Comparison of ENCODE assay signal across 8 mouse cellular contexts in genomic region chr11:53519207-53520121, GRCm38 (mm10). TPM values are rescaled to one million over a fixed set of nuclear protein-coding genes. Genes with fewer than 3 reads are reported as not detected.
DNase-seq lines count a peak whose midpoint lies in the region; ATAC-seq lines count a peak whose summit lies in the region.

TSS of gene Sept8 (plus strand) at chr11:53519257.

- H3K4me3 ChIP-seq in hindbrain, embryonic 16.5 days (ENCODE audit: low read length), result peak within 1 kb of the TSS; percentile 67

- DNase-seq in layer of hippocampus, adult 11-12 months (ENCODE audit: low spot score), result peak; percentile 67
- DNase-seq in layer of hippocampus, adult 9-10 months (ENCODE audit: low spot score), result no peak
- DNase-seq in gastrocnemius, postnatal 10 days, result peak; percentile 68
- peak; percentile 68 to 74 for DNase-seq in left cerebral cortex, postnatal 25 days (ENCODE audit: low spot score in 2 of 2)
- peak; percentile 81 for DNase-seq in right cerebral cortex, postnatal 25 days

- peak within 1 kb of the TSS; percentile 85 for H3K4me2 ChIP-seq in hindbrain, embryonic 16.5 days (ENCODE audit: low read length)

- 5% methylated on average over 58 of the region's 79 CpGs for WGBS in hindbrain, embryonic 16.5 days

- peak; percentile 7; the same call in 1 of the 2 replicates for ATAC-seq in common myeloid progenitor, adult 5-6 weeks (replicated peaks; ENCODE audit: low read depth, poor library complexity, severe bottlenecking)
- ATAC-seq in hindbrain, embryonic 16.5 days, result peak; percentile 89
- peak; percentile 14 for ATAC-seq in megakaryocyte progenitor cell, adult 5-6 weeks (replicated peaks; ENCODE audit: poor library complexity)

- intact Hi-C loops in left cerebral cortex, postnatal 25 days (cut with DNase I), result loop anchor here (2.0 kb wide), 3 partner anchors 17 to 49 kb away; partner anchors contain the start of gene Gm9837

- H3K9me3 ChIP-seq in hindbrain, embryonic 16.5 days (ENCODE audit: control insufficient read depth, low read length), result no peaks in the 10 kb centered on the region

- H3K27me3 ChIP-seq in hindbrain, embryonic 16.5 days (replicated peaks; ENCODE audit: control insufficient read depth, insufficient read depth, low read length), result peaks cover 3% of the 10 kb centered on the region

- H3K9ac ChIP-seq in hindbrain, embryonic 16.5 days (ENCODE audit: low read depth, low read length), result peak within 1 kb of the TSS; percentile 77

- no peaks in the 10 kb centered on the region for H3K36me3 ChIP-seq in hindbrain, embryonic 16.5 days (ENCODE audit: control insufficient read depth, insufficient read depth, low read length)

- peak within 1 kb of the TSS; percentile 64 for H3K27ac ChIP-seq in hindbrain, embryonic 16.5 days (ENCODE audit: low read depth, low read length)

- peaks cover 20% of the 10 kb centered on the region for H3K4me1 ChIP-seq in hindbrain, embryonic 16.5 days (ENCODE audit: control insufficient read depth, insufficient read depth, low read depth, low read length)

RNA-seq across cellular contexts. Expression of gene Sept8, which starts in this region (rescaled TPM):
- 64.2 and 75.0 TPM in 2 replicates for total RNA-seq in common myeloid progenitor, adult 5-6 weeks (2017)
- 10 to 100 TPM; 40.5 to 49.4 TPM for total RNA-seq in gastrocnemius, postnatal 10 days (2021)
- polyA plus RNA-seq in hindbrain, embryonic 16.5 days (2015; fragmentation: Nextera tagmentation; extraction: Ambion mirVana), result 23.1 and 23.4 TPM in 2 replicates
- 100 to 1,000 TPM; 299 to 327 TPM for total RNA-seq in left cerebral cortex, postnatal 25 days (2021)
- total RNA-seq in megakaryocyte progenitor cell, adult 5-6 weeks (2015), result 15.5 and 27.3 TPM in 2 replicates
- total RNA-seq in megakaryocyte progenitor cell, adult 5-6 weeks (2017), result 11.0 and 24.6 TPM in 2 replicates

Comparison
In these comparisons a context has a peak if more than half of its experiments do, and no peak if none do; other contexts are left out.
1. ATAC-seq: peak in every context shown above with its lines; median percentile 89 in hindbrain, embryonic 16.5 days; 14 in megakaryocyte progenitor cell, adult 5-6 weeks; 7 in common myeloid progenitor, adult 5-6 weeks.